Mouse (Mus musculus): ENCODE data around the gene Tbk1. TPM values are rescaled to one million over a fixed set of nuclear protein-coding genes. Genes with fewer than 3 reads are reported as not detected.

Tbk1 gene
- 10 to 100 TPM; 47.6 to 50.8 TPM for total RNA-seq (2021)

DNA sequence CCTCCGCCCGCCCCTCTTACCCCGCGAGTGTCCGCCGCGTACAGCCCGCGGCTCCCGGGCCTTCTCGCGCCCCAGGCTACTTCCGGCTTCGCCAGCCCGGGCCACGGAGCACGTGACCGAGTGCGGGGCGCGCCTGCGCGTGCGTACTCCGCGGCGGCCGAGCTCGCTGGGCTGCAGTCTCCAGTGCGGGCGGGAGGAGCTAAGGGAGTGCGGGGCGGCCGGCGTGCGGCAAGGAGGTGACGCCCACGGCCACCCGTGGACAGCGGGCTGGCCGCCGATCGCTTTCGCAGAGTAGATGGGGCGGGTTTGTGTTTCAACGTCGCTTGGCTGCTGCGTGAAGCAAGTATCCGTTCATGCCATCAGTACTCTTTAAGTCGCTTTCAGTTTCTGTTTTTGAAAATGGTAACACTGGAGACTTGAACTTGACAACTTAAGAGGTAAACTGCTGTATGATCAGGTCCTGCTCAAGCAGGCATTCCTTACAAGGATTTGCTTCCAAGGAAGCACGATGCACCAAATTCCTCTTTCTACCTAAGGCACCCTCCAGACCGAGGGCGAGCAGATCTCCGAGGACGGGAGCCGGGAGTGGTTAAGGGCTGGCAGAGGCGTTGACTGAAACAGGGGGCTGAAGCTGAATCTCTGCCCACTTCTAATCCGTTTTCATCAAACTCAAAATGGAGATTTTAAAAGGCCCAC, at the start of gene Tbk1:
Gene Tbk1, minus strand, starts transcription at position 113 of the 696 bp plus-strand sequence.
- peak; percentile 81 to 85 for DNase-seq (ENCODE audit: extremely low spot score in 1 of 2, low spot score in 1 of 2)

- DNase-seq (ENCODE audit: extremely low spot score in 1 of 2, low spot score in 1 of 2) = no peak
Measured at GRCm38 (mm10) chr10:121636276-121636675, 49.7 kb upstream of the Tbk1 start.

DNA sequence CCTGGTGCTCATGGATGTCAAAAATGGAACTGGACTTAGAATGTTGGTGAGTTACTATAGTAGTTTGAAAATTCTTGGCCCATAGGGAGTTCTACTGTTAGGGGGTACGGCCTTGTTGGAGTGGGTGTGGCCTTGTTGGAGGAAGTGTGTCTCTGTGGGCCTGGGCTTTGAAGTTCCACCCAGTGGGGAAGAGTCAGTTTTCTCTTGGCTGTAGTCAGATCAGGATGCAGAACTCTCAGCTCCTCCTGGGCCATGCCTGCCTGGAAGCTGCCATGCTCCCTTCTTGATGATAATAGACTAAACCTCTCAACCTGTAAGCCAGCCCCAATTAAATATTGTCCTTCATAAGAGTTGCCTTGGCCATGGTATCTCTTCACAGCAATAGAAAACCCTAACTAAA, 47.6 kb upstream of the Tbk1 start:
- no peak for DNase-seq (ENCODE audit: extremely low spot score in 1 of 2, low spot score in 1 of 2)

DNA sequence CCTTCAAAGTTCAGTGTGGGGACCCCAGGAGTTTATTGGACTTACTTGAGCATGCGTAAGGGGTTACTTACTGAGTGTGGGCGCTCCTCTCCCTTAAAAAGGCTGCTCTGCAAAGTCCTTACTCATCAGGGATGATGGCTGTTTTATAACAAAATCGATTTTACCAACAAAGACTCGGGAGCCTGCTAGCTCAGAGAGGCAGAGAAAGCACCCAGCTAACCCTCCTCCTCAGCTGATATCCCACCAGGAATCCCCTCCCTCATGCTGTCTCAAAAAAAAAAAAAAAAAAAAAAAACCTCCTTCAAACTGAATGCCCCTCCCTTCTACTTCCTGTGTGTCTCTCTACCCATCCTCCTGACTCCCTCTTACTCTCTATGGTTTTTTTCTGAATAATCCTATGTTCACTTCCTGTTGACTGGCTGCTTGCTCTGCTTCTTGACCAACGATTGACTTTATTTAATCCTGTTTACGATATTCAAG, 42.0 kb upstream of the Tbk1 start:
- DNase-seq (ENCODE audit: extremely low spot score in 1 of 2, low spot score in 1 of 2) = no peak

DNA sequence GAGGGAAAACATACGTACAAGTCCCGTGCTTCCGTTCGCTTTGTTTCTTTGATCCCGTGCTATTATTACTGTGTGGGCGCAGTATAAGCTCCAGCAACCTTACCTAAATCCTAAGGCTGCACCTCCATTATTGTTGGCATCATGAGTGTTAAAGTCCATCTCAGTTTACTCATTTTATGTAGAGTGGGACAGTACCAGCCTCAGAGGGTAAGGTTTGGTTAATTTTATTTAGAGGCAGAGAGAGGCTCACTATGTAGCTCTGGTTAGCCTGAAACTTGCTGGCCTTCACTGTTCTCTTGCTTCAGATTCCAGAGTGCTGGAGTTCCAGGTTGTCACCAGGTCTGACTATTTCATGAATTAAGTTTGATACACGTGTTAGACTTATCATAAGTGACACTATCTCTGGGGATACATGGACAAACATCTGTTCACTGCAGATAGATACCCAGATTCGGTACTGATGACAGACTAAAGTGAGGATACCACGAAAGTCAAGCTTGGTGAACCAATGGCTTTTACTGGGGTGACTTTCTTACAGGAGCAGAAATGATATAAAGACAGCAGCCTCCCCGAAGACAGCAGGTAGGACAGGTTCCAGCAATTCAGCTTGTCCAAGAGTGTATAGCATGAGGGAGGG, 40.7 kb upstream of the Tbk1 start:
- no peak for DNase-seq (ENCODE audit: extremely low spot score in 1 of 2, low spot score in 1 of 2)

DNA sequence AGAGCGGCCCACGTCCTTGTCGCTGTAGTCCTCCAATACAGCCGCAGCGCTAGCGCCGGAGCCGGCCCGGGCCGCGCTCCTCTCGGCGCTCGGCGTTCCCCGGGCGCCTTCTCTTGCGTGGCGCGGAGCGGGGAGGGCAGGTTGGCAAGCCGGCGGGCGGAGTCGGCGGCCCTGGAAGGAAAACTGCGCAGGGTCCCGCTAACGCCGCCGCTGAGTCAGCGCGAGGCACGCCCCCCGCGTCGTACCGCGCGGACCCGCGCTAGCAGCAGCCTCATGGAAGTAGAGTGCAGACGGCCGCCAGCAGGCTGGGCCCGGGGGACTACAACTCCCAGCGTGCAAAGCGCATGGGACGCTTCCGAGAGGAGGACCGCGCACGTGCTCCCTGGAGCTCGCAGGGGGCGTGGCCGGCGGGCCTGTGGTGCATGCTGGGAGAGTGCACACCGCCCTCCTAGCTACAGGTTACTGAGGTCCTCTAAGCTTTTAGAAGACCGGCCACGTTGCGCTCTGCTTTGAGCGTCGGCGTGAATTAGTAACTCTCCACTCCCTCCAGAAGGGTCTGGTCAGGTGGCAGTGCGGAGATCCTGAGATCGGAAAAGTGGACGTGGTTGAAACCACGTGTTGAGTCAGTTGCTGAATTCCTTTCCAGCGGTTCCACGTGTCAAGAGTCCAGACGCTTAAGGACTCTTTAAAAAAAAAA, 39.7 kb upstream of the Tbk1 start, which contains the start of gene Xpot:
Gene Xpot, minus strand, starts transcription at position 147 of the 697 bp plus-strand sequence.
- peak; percentile 93 to 96 for DNase-seq (ENCODE audit: extremely low spot score in 1 of 2, low spot score in 1 of 2)

GRCm38 (mm10) chr10:121625407-121626185, 39.0 kb upstream of the Tbk1 start:
- DNase-seq (ENCODE audit: extremely low spot score in 1 of 2, low spot score in 1 of 2) = no peak

GRCm38 (mm10) chr10:121625006-121625405, 38.4 kb upstream of the Tbk1 start:
- DNase-seq (ENCODE audit: extremely low spot score in 1 of 2, low spot score in 1 of 2) = no peak

GRCm38 (mm10) chr10:121623670-121624069, 37.1 kb upstream of the Tbk1 start:
- DNase-seq (ENCODE audit: extremely low spot score in 1 of 2, low spot score in 1 of 2) = no peak

DNA sequence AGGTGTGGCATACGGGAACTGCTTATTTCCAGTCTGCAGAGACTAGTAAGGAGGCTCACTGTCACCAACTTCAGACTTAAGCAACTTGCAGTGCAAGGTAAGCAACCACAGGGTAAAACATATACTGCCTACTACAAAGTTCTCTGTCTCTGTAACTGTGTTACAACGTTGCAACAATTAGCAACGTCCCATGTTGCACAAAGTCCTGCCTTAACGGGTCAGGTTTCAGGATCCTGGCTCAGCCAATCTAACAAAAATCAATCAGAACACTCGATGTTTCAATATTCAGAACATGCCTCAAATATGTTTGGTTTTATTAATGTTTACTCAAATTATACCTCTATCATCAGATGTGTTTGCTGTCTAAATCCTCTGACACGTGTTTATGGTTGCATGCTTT, 35.8 kb upstream of the Tbk1 start:
- DNase-seq (ENCODE audit: extremely low spot score in 1 of 2, low spot score in 1 of 2) = no peak

DNA sequence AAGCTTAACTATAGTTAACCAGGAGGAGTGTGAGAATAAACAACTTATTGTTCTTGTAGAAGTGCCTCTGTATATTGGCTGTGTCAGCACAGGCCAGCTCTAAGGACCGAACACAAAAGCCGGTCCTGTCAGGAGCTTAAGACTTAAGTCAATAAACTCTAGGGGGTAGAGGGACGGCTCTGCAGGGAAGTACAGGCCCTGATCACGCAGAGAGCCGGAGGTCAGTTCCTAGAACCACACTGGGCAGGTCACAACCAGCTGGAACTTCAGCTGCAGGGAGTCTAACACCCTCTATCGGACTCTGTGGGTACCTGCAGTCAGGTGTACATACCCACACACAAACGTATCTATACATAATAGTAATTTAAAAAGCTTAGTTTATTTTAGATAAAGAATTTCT, 29.3 kb upstream of the Tbk1 start:
- no peak for DNase-seq (ENCODE audit: extremely low spot score in 1 of 2, low spot score in 1 of 2)

DNA sequence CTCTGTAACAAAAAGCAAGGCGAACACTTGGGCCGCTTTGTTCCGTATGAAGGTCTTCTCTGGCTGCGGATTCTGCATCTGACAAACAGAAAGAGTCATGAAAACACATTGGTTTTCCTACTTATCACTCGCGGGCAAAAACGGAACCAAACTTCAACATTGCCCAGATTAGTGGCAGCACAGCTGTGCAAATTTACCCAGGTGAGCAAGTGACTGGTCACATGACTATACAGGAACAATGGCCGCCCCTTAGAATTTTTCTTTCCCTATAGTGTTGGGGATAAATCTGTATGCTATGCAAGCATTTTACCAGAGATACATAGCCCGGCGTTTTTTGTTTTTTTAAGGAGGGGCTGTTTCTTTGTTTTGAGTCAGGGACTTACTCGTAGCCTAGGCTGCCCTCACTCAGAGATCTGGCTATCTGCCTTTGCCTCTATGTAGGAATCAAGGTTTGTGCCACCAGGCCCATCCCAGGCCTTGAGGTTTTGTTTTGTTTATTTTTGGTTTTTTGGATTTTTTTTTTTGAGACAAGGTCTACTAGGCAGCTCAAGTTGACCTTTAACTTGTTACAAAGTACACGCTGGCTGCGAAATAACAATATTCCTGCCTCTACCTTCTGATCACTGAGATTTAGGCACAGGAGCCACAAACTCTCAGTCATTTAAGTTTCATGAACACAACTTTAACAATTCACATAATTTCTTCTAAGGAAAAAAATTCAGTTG, 28.7 kb upstream of the Tbk1 start:
- no peak for DNase-seq (ENCODE audit: extremely low spot score in 1 of 2, low spot score in 1 of 2)

DNA sequence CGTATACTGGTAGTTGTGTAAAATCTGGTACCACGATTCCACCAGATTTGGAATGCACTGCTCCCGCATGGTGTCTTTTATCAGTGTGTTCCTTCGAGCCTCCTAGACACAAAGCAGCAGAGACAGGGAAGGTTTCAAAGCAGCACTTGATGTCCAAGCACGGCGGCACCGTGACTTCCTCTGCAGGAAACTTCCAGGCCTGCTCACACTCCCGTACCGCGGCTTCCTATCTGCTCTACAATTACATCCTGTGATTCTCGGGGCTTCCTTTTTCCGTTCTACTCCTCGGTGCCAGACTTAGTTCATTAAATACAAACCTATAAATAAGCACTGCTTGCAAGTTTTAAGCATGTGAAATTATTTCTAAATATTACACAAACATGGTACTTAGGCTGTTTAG, 27.0 kb upstream of the Tbk1 start:
- DNase-seq (ENCODE audit: extremely low spot score in 1 of 2, low spot score in 1 of 2) = no peak

DNA sequence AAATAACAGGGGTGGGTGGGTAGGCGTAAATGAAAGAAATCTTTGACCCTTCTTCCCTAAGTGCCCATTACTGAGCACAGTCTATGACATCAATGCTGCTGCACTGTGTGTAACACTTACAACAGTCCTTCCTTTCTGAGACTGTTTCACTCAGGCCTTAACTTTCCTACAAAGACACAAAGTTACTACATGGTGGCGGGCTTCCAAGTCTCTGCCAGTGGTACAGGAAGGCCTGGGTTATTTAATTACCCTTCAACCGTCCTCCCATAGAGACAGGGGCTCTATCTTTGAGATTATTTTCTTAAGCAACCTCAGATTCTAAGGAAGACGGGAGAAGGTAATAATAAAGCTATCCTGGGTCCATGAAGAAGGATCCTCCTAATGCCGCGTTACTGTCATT, 25.9 kb upstream of the Tbk1 start:
- DNase-seq (ENCODE audit: extremely low spot score in 1 of 2, low spot score in 1 of 2) = no peak

DNA sequence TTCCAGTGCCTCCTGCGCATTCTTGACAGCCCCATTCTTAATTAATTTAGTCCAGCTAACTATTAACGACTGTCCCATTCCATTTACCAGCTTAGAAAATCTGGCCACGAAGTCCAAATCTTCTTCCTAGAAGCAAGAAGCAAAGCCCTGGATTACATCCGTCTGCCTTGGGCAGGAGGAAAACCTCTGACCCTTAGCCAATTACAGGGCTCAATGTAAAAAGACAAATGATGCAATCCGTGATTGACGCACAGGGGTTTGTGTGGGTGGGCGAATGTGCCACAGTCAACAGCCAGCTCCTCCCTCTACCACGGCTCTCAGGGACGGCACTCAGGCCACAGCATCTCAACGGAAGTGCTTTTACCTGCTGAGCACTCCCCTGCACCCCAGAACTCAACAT, 25.0 kb upstream of the Tbk1 start:
- DNase-seq (ENCODE audit: extremely low spot score in 1 of 2, low spot score in 1 of 2) = no peak

DNA sequence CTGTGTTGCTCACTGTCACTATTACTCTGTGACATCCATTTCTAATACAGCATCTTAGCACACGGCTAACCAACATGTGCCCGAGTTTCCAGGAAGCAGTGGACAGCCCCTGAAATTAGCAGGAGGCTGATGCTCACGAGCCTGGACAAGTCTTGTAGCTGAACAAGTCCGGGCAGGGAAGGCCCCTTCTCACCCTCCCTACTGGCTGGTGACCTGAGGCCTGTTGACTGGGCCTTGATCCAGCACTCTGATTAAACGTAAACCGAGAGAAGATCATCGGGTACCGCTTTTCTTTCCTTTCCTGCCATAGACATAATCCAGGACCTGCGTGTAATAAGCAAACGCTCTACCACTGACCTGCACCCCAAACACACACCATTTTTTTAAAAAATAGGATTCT, 21.6 kb upstream of the Tbk1 start:
- DNase-seq (ENCODE audit: extremely low spot score in 1 of 2, low spot score in 1 of 2) = no peak

- no peak for DNase-seq (ENCODE audit: extremely low spot score in 1 of 2, low spot score in 1 of 2)
Measured at GRCm38 (mm10) chr10:121604632-121605344, 18.2 kb upstream of the Tbk1 start.

- DNase-seq (ENCODE audit: extremely low spot score in 1 of 2, low spot score in 1 of 2) = no peak
Measured at GRCm38 (mm10) chr10:121603556-121603955, 17.0 kb upstream of the Tbk1 start.

GRCm38 (mm10) chr10:121601272-121601671, 14.7 kb upstream of the Tbk1 start:
- no peak for DNase-seq (ENCODE audit: extremely low spot score in 1 of 2, low spot score in 1 of 2)
